Mouse (Mus musculus) MEL (cell line): ENCODE data around the gene Fdxr.

Source experiments
- CTCF ChIP-seq, 3 experiments: IDR thresholded peaks in 2 of 3; conservative IDR thresholded peaks in 1 of 3; 2 replicates each; pipeline ENCODE4 v1.5.1; 2011 to 2012; ENCODE audit warnings: low read length in 3 of 3, low read depth in 2 of 3, mild to moderate bottlenecking in 2 of 3, improper control_type of control experiment in 1 of 3, inconsistent platforms in 1 of 3, mixed read lengths in 1 of 3, moderate library complexity in 1 of 3; ENCODE audit not compliant: control insufficient read depth in 1 of 3, insufficient read depth in 1 of 3, poor library complexity in 1 of 3, severe bottlenecking in 1 of 3
- GATA1 ChIP-seq: IDR thresholded peaks from 2 replicates; pipeline ENCODE4 v1.6.1; 2011; ENCODE audit warnings: low read depth, low read length, improper control_type of control experiment
- POLR2A ChIP-seq, 2 experiments: IDR thresholded peaks; 2 replicates each; pipeline ENCODE4 v1.6.1; 2011 to 2012; ENCODE audit warnings: low read length in 2 of 2, mild to moderate bottlenecking in 2 of 2, control low read depth in 1 of 2, improper control_type of control experiment in 1 of 2, low read depth in 1 of 2, moderate library complexity in 1 of 2; ENCODE audit not compliant: control insufficient read depth in 1 of 2, insufficient read depth in 1 of 2, poor library complexity in 1 of 2
- USF1 ChIP-seq: IDR thresholded peaks from 2 replicates; pipeline ENCODE4 v1.6.1; 2014; ENCODE audit warnings: low read depth, mild to moderate bottlenecking, inconsistent platforms, low read length, improper control_type of control experiment, moderate library complexity

GRCm38 (mm10) chr11:115262954-115263353, 13.9 kb downstream of the Fdxr start:
- no peak for TF ChIP-seq USF1
- no peak for TF ChIP-seq POLR2A (IDR thresholded peaks at IDR 0.05; ENCODE audit: control insufficient read depth in 1 of 2, insufficient read depth in 1 of 2, low read depth in 1 of 2, low read length in 2 of 2, poor library complexity in 1 of 2)
- no peak for TF ChIP-seq CTCF (IDR thresholded peaks at IDR 0.05 in 2 of 3, conservative IDR thresholded peaks at IDR 0.05 in 1 of 3; ENCODE audit: control insufficient read depth in 1 of 3, insufficient read depth in 1 of 3, low read depth in 2 of 3, low read length in 3 of 3, poor library complexity in 1 of 3, severe bottlenecking in 1 of 3)
- no peak for TF ChIP-seq GATA1
